Mouse (Mus musculus) intestine, postnatal 0 days (tissue): Measurements from ENCODE around the gene Mast4. TPM values are rescaled to one million over a fixed set of nuclear protein-coding genes. Genes with fewer than 3 reads are reported as not detected.
A peak's percentile ranks its signal among the peaks of the same experiment; 100 is the strongest.

Source experiments
- ATAC-seq: fragments of 200-750 bp; cut with Nextera tagmentation; 2 replicates; pipeline ENCODE4 v1.8.0; 2017; ENCODE audit warnings: mild to moderate bottlenecking, moderate TSS enrichment, moderate library complexity
- H3K27ac ChIP-seq: fragments of 300-500 bp; sonication (generic); 2 replicates; pipeline ENCODE4 v1.5.1; 2014; ENCODE audit warnings: mild to moderate bottlenecking, low read depth, low read length, moderate library complexity
- H3K27me3 ChIP-seq: fragments of 300-500 bp; sonication (generic); replicated peaks from 2 replicates; pipeline ENCODE4 v1.6.1; 2014; ENCODE audit warnings: low read length, mixed read lengths; ENCODE audit not compliant: control insufficient read depth, insufficient read depth
- H3K36me3 ChIP-seq: fragments of 300-500 bp; sonication (generic); 2 replicates; pipeline ENCODE4 v1.6.1; 2014; ENCODE audit warnings: mild to moderate bottlenecking, moderate library complexity; ENCODE audit not compliant: control insufficient read depth, insufficient read depth
- H3K4me1 ChIP-seq: fragments of 300-500 bp; sonication (generic); replicated peaks from 2 replicates; pipeline ENCODE4 v1.6.1; 2014; ENCODE audit warnings: antibody characterized with exemption, low read length, mixed read lengths; ENCODE audit not compliant: control insufficient read depth, insufficient read depth
- H3K4me2 ChIP-seq: fragments of 300-500 bp; sonication (generic); replicated peaks from 2 replicates; pipeline ENCODE4 v1.6.1; 2014; ENCODE audit warnings: low read depth, mild to moderate bottlenecking, moderate library complexity
- H3K4me3 ChIP-seq: fragments of 300-500 bp; sonication (generic); 2 replicates; pipeline ENCODE4 v1.5.1; 2014; ENCODE audit warnings: low read depth, low read length
- H3K9ac ChIP-seq: fragments of 300-500 bp; sonication (generic); 2 replicates; pipeline ENCODE4 v1.6.1; 2014; ENCODE audit warnings: mild to moderate bottlenecking, low read depth, low read length
- H3K9me3 ChIP-seq: fragments of 300-500 bp; sonication (generic); 2 replicates; pipeline ENCODE4 v1.6.1; 2016; ENCODE audit warnings: mixed run types; ENCODE audit not compliant: control insufficient read depth
- CTCF ChIP-seq: sonication (generic); IDR thresholded peaks from 2 replicates; pipeline ENCODE4 v1.5.1; 2016; ENCODE audit warnings: low read depth, mild to moderate bottlenecking, control low read depth, antibody characterized with exemption, moderate library complexity
- WGBS: fragments of 180-500 bp; shearing (Covaris S2); extraction: QIAGEN DNeasy Blood & Tissue Kit; methylation state at CpG from one replicate; pipeline ENCODE4 v1.1.7; 2014; 5-methylcytosine and 5-hydroxymethylcytosine counted together
- polyA plus RNA-seq: library from polyadenylated mRNA; unstranded; fragments of >200 nt; fragmentation: Nextera tagmentation; extraction: Ambion mirVana; gene quantifications from 2 replicates; pipeline ENCODE4 v1.2.1, GENCODE M21; 2015

Gene Mast4
- polyA plus RNA-seq, 1 experiment from 2014 or later: 6.1 TPM

GRCm38 (mm10) chr13:103344749-103345148, 10.5 kb upstream of the Mast4 start:
- H3K4me1 ChIP-seq: no peaks in the 10 kb centered on the region
- H3K4me2 ChIP-seq: no peak overlapping the region
- H3K4me3 ChIP-seq: no peak overlapping the region
- no peak overlapping the region for H3K9ac ChIP-seq
- no peak for TF ChIP-seq CTCF
- no peak overlapping the region for H3K27ac ChIP-seq
- H3K9me3 ChIP-seq: no peaks in the 10 kb centered on the region
- no peak for ATAC-seq
- no peaks in the 10 kb centered on the region for H3K36me3 ChIP-seq
- no peaks in the 10 kb centered on the region for H3K27me3 ChIP-seq
- WGBS: 90% methylated on average over 8 of the region's 8 CpGs

DNA sequence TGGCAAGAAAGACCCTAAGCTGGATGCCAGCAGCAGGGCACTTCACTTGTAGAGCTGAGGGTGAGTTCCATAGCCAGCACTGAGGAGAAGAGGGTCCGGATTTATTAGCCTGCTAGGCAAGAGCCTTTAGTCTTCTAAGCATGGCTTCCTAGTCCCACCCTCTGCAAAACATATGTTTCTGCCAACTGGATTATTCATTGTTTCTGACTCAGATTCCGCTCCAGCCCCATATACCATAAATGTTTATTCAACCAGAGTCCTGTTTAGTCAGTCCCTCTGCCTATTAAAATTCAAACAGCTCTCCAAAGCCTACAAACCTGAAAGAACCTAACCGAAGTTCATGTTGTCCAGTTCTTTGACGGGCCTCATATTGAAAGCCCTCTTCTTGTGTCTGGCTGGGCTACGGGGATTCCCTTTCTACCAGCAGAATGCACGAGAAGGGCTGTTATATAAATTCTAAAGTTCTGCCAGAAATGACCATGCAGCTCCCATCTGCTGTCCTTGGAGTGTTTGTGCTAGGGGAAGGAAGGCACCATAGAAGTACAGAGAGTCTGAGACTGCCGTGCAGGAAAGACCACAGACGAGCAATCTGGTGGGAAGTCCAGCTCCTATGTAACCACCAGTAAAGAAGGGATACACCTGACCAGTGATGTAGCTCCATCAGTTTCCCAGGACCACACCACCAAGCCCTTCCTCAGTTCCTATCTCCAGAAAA, 9.9 kb upstream of the Mast4 start:
- no peaks in the 10 kb centered on the region for H3K9me3 ChIP-seq
- H3K4me2 ChIP-seq: no peak overlapping the region
- no peak for ATAC-seq
- no peak for TF ChIP-seq CTCF
- no peak overlapping the region for H3K9ac ChIP-seq
- WGBS: 63% methylated on average over 8 of the region's 8 CpGs
- no peaks in the 10 kb centered on the region for H3K27me3 ChIP-seq
- no peak overlapping the region for H3K4me3 ChIP-seq
- H3K4me1 ChIP-seq: no peaks in the 10 kb centered on the region
- H3K36me3 ChIP-seq: no peaks in the 10 kb centered on the region
- no peak overlapping the region for H3K27ac ChIP-seq

GRCm38 (mm10) chr13:103341031-103341430, 6.7 kb upstream of the Mast4 start:
- Histone ChIP-seq H3K27me3 (no peaks in the 10 kb centered on the region), H3K4me1 (no peaks in the 10 kb centered on the region), H3K9ac (no peak overlapping the region), H3K4me2 (no peak overlapping the region), H3K9me3 (no peaks in the 10 kb centered on the region), H3K27ac (no peak overlapping the region), H3K4me3 (no peak overlapping the region), H3K36me3 (no peaks in the 10 kb centered on the region)
- ATAC-seq: no peak
- TF ChIP-seq CTCF: no peak
- 91% methylated on average over 4 of the region's 4 CpGs for WGBS

DNA sequence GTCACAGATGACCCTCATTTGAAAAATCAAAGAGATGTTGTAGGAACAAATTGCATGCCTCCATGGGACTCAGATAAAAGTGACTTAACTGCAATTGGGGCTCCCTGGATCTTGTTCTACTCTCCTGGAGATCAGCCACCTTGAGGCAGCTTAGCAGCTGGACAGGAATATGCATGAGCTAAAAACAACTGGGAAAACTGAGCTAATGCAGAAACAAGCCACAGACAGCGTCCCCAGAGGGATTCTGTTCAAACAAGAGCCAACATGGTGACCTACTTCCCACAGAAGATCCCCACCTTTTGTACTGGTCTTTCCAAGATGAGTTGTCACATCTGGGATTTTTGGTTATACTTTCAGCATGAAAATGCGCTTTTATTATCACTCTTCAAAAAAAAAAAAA, 4.3 kb upstream of the Mast4 start:
- Histone ChIP-seq H3K27me3 (peaks cover 12% of the 10 kb centered on the region; the same call in 1 of the 2 replicates), H3K9ac (no peak overlapping the region), H3K4me2 (no peak overlapping the region), H3K4me3 (no peak overlapping the region), H3K27ac (no peak overlapping the region), H3K9me3 (no peaks in the 10 kb centered on the region), H3K36me3 (no peaks in the 10 kb centered on the region), H3K4me1 (0 out of 2 replicates have a peak, but pooled peaks cover 2% of the 10 kb centered on the region)
- WGBS: 72% methylated on average over 2 of the region's 2 CpGs
- no peak for TF ChIP-seq CTCF
- no peak for ATAC-seq

DNA sequence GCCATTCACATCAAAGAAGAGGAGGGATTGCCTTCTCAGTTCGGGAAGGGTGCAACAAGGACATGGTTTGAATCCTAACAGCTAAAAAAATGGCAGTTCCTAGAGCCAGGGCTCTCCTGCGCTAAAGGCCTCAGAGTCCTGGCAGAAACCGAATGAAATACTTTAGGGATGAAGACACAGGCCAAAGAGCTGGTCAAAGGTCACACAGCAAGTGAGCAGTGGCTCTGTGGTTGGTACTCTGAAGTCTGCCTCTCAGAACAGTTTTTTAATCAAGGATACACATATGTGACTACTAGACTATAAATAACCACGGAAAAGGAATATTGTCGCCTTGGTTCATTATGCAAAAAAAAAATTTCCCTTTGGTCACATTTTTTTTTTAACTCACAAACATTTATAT, 1.9 kb upstream of the Mast4 start:
- Histone ChIP-seq H3K4me2 (no peak overlapping the region), H3K27me3 (peaks cover 19% of the 10 kb centered on the region; the same call in 1 of the 2 replicates), H3K9me3 (no peaks in the 10 kb centered on the region), H3K36me3 (no peaks in the 10 kb centered on the region), H3K27ac (no peak overlapping the region), H3K4me1 (0 out of 2 replicates have a peak, but pooled peaks cover 2% of the 10 kb centered on the region), H3K9ac (no peak overlapping the region), H3K4me3 (no peak overlapping the region)
- TF ChIP-seq CTCF: no peak
- WGBS: 57% methylated on average over 5 of the region's 5 CpGs
- no peak for ATAC-seq

GRCm38 (mm10) chr13:103334723-103335458, 594 bp upstream of the Mast4 start:
- Histone ChIP-seq H3K4me1 (0 out of 2 replicates have a peak, but pooled peaks cover 2% of the 10 kb centered on the region), H3K4me3 (peak overlapping the region; percentile 71), H3K27ac (no peak overlapping the region), H3K9ac (peak overlapping the region; percentile 50), H3K9me3 (no peaks in the 10 kb centered on the region), H3K36me3 (no peaks in the 10 kb centered on the region), H3K4me2 (peak overlapping the region; percentile 99), H3K27me3 (peaks cover 19% of the 10 kb centered on the region; the same call in 1 of the 2 replicates)
- ATAC-seq: no peak
- TF ChIP-seq CTCF: no peak
- 4% methylated on average over 32 of the region's 32 CpGs for WGBS
